Mouse (Mus musculus): Measurements from ENCODE around the gene Fhl2.

DNA sequence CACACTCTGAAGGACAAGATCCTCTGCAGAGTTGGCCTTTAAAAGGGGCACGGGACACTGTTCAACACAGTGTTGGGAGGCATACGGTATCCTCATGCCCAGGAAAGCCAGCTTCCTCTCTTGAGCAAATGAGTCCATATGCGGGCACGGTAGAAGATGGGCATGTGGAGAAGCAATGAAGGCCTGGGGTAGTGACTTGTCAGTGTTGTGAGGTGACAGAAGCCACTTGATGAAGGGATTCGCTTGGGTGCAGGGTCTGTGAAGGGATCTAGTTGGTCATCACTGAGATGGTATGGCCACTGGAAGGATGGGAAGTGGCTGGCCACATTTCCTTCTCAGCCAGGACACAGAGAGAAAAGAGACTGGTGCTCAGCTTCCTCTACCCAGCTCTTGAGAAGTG lies 32.2 kb downstream of the Fhl2 start:
- TF ChIP-seq CTCF (conservative IDR thresholded peaks at IDR 0.05; ENCODE audit: low read length) (no peak), NANOG (IDR thresholded peaks at IDR 0.05; ENCODE audit: borderline replicate concordance, low read length) (no peak)
